Comparison of ENCODE assay signal across 9 mouse cellular contexts in the genomic region with DNA sequence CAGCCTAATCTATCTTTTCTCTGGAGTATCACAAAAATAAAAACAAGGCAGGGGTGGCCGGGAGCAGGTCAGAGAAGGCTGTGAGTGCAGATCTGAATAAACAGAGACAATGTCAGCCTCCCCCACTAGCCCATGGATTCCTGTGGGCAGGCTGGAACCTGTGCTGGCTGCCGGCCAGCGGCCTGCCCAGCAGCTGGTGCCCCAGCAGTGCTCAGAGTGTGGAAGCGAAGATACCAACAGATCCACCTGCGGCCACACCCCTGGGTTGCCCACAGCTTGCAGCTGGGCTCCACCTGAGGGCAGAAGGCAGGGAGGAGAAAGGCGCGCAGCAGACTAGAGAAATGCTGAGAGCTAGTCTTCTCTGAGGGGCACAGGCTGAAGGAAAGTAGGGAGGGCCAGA. TPM values are rescaled to one million over a fixed set of nuclear protein-coding genes. Genes with fewer than 3 reads are reported as not detected.
DNase-seq lines count a peak whose midpoint lies in the region; ATAC-seq and TF ChIP-seq lines count a peak whose summit lies in the region.
"Had no signal": no experiment of that assay in that cellular context is flagged by ENCODE, and none has a peak within 500 bp of the region (broad histone marks: within the 10 kb centered on the region; RNA-seq: fewer than 3 reads in every experiment).

No protein-coding gene starts in this region.

- no peak overlapping the region for H3K4me2 ChIP-seq in embryonic facial prominence, embryonic 14.5 days (ENCODE audit: low read depth, low read length)

- H3K9ac ChIP-seq in embryonic facial prominence, embryonic 14.5 days (ENCODE audit: low read depth, low read length) = no peak overlapping the region

- no peaks in the 10 kb centered on the region for H3K27me3 ChIP-seq in embryonic facial prominence, embryonic 14.5 days (replicated peaks; ENCODE audit: control insufficient read depth, insufficient read depth, low read length)

- no peaks in the 10 kb centered on the region for H3K36me3 ChIP-seq in embryonic facial prominence, embryonic 14.5 days (ENCODE audit: control insufficient read depth, insufficient read depth, low read length)

- DNase-seq in layer of hippocampus, adult 2 months (ENCODE audit: low spot score in 2 of 2) = no peak
- no peak for DNase-seq in layer of hippocampus, adult 9-10 months (ENCODE audit: low spot score)
- peak; percentile 75 for DNase-seq in embryonic facial prominence, embryonic 14.5 days (ENCODE audit: low spot score)
- DNase-seq in kidney, postnatal 25 days = peak; percentile 54 to 78
- peak; percentile 26 to 36 for DNase-seq in thymus, adult 18-20 months
- DNase-seq in adrenal gland, postnatal 10 days = no peak
- DNase-seq in right cerebral cortex, postnatal 10 days (ENCODE audit: low spot score in 2 of 2) = no peak
- no peak for DNase-seq in testis, postnatal 14 days (ENCODE audit: low spot score)

- peaks cover 17% of the 10 kb centered on the region; the same call in 1 of the 2 replicates for H3K4me1 ChIP-seq in embryonic facial prominence, embryonic 14.5 days (ENCODE audit: control insufficient read depth, insufficient read depth, low read length)

- no peak overlapping the region for H3K4me3 ChIP-seq in layer of hippocampus, adult 2 months
- no peak overlapping the region for H3K4me3 ChIP-seq in embryonic facial prominence, embryonic 14.5 days (ENCODE audit: low read depth, low read length)

- peak; percentile 72 for ATAC-seq in embryonic facial prominence, embryonic 14.5 days (ENCODE audit: low read depth)
- ATAC-seq: midbrain, embryonic 16.5 days had no signal

- TF ChIP-seq CTCF in layer of hippocampus, adult 2 months (conservative IDR thresholded peaks at IDR 0.05) = no peak

- WGBS in embryonic facial prominence, embryonic 14.5 days = 53% methylated on average over 7 of the region's 7 CpGs

- H3K27ac ChIP-seq in layer of hippocampus, adult 2 months = peak overlapping the region; percentile 79
- H3K27ac ChIP-seq in embryonic facial prominence, embryonic 14.5 days (replicated peaks; ENCODE audit: low read depth, low read length) = peak overlapping the region; percentile 65

- H3K9me3 ChIP-seq in embryonic facial prominence, embryonic 14.5 days (ENCODE audit: control insufficient read depth, low read length) = no peaks in the 10 kb centered on the region

RNA-seq across cellular contexts. Expression of a gene that starts 47.1 kb away (rescaled TPM):
- total RNA-seq in layer of hippocampus, adult 2 months (2021) = 100 to 1,000 TPM; 240 to 260 TPM
- polyA plus RNA-seq in embryonic facial prominence, embryonic 14.5 days (2014; fragmentation: Nextera tagmentation; extraction: Ambion mirVana) = 12.5 and 15.6 TPM in 2 replicates
- 10 to 100 TPM; 26.9 to 47.2 TPM for total RNA-seq in adrenal gland, postnatal 10 days (2021)

Comparison
In these comparisons a context has a peak if more than half of its experiments do, and no peak if none do; other contexts are left out.
1. DNase-seq: peak in embryonic facial prominence, embryonic 14.5 days (single experiment), kidney, postnatal 25 days (2 of 2) and thymus, adult 18-20 months (2 of 2); none in layer of hippocampus, adult 2 months (0 of 2), layer of hippocampus, adult 9-10 months (single experiment), adrenal gland, postnatal 10 days (single experiment), right cerebral cortex, postnatal 10 days (0 of 2) and testis, postnatal 14 days (single experiment).
2. RNA of a gene that starts 47.1 kb away (total RNA-seq): 240 to 260 TPM in layer of hippocampus, adult 2 months; 26.9 to 47.2 TPM in adrenal gland, postnatal 10 days; every median in the first group is over 4 times any median in the second.